Mouse (Mus musculus): ENCODE measurements around the gene Tpra1.

GRCm38 (mm10) chr6:88874868-88875508 is 27.1 kb upstream of the Tpra1 start, which contains the start of gene Podxl2:
- no peak for TF ChIP-seq EP300 (IDR thresholded peaks at IDR 0.05; ENCODE audit: low read depth)
- TF ChIP-seq CTCF (IDR thresholded peaks at IDR 0.05; ENCODE audit: low read depth): no peak
